Mouse (Mus musculus): Measurements from ENCODE around the gene Snx11.
"Not testable (repeated sequence)": the region's sequence is repeated elsewhere in the genome, so short reads cannot be mapped to it uniquely, and the experiment has no call there.

The Snx11 gene

GRCm38 (mm10) chr11:96776968-96777962, at the start of gene Snx11:
Snx11 (minus strand) TSS chr11:96777559.
- peak; percentile 98 to 99 for DNase-seq (ENCODE audit: low spot score in 2 of 2)

DNA sequence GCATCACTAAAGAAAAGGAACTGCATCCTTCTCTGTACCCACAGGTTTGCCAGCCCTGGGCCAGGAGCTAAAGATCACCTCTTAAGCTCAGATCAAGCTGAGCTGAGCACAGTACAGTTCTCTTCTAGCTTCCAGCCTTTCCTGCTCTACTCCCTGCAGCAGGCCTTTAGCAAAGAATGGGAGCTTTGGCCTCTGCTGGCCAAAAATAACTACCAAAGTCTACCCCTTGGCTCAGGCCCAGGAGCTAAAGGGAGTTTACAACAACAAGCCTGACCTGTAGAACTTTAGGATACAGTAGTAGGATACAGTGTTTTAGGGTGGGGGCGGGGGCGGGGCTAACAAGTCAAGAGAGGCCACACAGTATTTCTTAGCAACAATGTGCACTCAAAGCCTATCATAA, 49.1 kb upstream of the Snx11 start:
- no peak for DNase-seq (ENCODE audit: low spot score in 2 of 2)

- DNase-seq (ENCODE audit: low spot score in 2 of 2), result no peak
Measured at GRCm38 (mm10) chr11:96824783-96825495, 47.6 kb upstream of the Snx11 start.

DNA sequence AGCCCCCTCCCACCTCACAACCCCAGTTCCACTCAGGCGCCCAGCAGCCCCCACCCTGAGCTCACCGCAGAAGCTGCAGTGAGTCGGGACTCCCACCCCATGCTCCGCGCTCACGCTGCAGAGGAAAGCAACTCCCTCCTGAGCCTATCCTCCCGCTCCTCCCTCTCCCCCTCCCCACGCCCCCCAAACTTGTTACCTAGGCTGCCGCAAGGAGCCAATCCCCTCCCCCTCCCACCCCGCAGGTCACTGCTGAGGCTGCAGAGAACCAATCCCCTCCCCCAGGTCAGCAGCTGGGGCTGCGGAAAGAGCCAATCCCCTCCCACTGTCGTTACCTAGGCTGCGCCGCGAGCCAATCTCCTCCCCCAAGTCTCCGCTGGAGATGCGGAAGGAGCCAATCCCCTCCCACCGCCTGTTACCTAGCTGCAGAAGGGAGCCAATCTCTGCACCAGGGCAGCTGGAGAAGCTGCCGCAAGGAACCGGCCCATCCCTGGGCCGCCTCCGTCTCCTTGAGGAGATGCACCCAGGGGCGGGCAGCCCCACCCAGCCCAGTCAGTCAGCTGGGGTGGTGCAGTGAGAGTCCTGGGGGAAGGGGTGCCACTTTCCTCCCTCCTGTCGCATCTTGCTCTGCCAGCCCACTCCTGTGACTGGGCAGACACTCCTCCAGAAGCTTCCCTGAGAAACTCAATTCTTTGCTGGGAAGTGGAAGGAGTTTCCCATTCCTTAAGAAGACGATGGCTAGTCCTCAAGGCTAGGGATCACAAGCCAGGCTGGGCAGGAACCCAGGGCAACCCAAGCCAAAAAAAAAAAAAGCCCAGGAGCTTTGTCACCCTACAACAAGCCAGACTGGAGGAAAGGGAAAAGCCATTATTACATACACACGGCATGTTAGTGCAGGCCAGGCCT, 46.8 kb upstream of the Snx11 start:
- DNase-seq (ENCODE audit: low spot score in 2 of 2), result peak; percentile 80 to 87

DNA sequence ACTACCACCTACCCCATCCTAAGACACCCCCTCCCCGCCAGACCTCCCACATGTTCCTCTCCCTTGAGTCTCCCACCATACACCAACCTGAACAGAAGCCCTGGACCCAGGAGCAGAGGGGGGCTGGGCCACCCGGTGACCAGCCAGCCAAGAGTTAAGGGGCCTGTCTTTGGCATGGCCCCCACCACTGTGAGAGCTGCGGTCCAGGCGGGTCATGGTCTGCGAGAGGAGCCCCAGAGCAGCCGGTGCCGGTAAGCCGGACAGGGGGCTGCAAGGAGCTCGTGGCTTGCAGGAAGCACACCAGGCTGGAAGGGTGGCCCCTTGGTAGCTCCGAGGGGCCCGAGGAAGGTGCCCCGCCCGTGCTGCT, 46.1 kb upstream of the Snx11 start:
- no peak for DNase-seq (ENCODE audit: low spot score in 2 of 2)

DNA sequence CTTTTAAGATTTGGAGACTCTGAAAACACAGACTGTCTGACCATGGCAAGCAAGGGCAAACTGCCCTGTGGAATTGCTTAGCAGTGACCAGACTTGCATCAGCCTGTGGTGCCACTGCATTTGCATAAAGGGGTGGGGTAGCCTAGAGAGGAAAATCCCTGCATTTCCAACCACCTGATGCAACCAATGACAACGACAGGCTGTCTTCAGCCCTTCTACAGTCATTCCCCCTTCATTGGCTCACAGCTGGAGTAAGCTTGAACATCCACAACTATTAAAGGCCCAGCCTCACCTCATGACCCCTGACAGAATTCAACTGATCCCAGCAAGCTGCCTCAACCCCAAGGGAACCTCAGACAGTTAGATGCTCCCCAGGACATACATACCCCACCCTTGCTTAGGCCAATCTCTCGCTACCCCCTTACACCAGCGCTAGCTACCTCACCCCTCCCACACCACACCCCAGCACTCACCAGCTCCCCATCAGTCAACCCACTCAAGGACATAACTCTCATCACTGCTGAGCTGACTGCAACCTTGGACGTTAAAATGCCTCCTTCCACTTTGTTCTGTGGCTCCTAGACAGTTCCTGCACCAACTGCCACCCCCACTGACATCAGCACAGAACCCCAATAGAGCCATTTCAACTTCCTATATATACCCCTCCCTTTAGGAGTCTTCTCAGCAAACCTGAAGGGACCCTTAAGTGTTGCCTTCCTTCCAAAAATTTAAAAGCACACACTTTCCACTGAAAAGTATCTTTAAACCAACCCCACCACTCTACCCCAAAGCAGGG, 45.5 kb upstream of the Snx11 start:
- DNase-seq (ENCODE audit: low spot score in 2 of 2), result no peak

- DNase-seq (ENCODE audit: low spot score in 2 of 2), result no peak
Measured at GRCm38 (mm10) chr11:96821956-96822355, 44.6 kb upstream of the Snx11 start.

- DNase-seq (ENCODE audit: low spot score in 2 of 2), result no peak
Measured at GRCm38 (mm10) chr11:96818128-96818710, 40.9 kb upstream of the Snx11 start.

DNA sequence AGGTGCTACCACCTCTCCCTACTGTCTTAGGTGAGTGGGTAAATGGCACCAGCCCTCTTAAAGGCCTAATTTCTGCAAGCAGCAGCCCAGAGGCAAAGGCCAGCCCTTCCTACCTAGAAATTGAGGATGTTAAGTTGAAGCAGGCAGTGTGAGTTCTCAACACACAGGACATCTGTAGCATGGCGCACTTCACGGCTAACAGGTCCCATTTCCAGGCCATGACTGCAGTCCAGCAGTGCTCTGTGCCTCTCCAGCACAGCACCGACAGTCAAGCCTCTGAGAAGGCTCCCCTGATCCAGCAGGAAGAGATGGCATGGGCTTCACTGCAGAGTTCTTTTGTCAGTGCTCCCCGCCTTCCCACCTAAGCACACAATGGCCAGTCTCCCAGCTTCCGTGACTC, 39.6 kb upstream of the Snx11 start:
- no peak for DNase-seq (ENCODE audit: low spot score in 2 of 2)

GRCm38 (mm10) chr11:96816494-96816893, 39.1 kb upstream of the Snx11 start:
- DNase-seq (ENCODE audit: low spot score in 2 of 2), result no peak

- no peak for DNase-seq (ENCODE audit: low spot score in 2 of 2)
Measured at GRCm38 (mm10) chr11:96815895-96816294, 38.5 kb upstream of the Snx11 start.

GRCm38 (mm10) chr11:96814443-96814842, 37.1 kb upstream of the Snx11 start:
- DNase-seq (ENCODE audit: low spot score in 2 of 2), result no peak

- DNase-seq (ENCODE audit: low spot score in 2 of 2), result no peak
Measured at GRCm38 (mm10) chr11:96813920-96814319, 36.6 kb upstream of the Snx11 start.

GRCm38 (mm10) chr11:96813455-96813854, 36.1 kb upstream of the Snx11 start:
- DNase-seq (ENCODE audit: low spot score in 2 of 2), result no peak

DNA sequence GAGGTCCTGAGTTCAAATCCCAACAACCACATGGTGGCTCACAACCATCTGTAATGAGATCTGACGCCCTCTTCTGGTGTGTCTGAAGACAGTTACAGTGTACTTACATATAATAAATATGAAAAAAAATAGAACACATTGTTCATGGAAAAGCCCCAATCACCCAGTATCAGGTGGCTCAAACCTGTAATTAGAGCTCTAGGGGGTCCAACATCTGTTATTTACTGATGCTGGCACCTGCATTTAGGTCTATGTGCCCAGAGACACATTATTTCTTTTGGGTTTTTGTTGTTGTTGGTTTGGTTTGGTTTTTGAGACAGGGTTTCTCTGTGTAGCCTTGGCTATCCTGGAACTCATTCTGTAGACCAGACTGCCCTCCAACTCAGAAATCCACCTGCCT, 33.8 kb upstream of the Snx11 start:
- not testable (repeated sequence) for DNase-seq (ENCODE audit: low spot score in 2 of 2)

GRCm38 (mm10) chr11:96809562-96810235, 32.3 kb upstream of the Snx11 start:
- DNase-seq (ENCODE audit: low spot score in 2 of 2), result no peak

- no peak for DNase-seq (ENCODE audit: low spot score in 2 of 2)
Measured at GRCm38 (mm10) chr11:96808066-96808465, 30.7 kb upstream of the Snx11 start.

GRCm38 (mm10) chr11:96805606-96806005, 28.2 kb upstream of the Snx11 start:
- no peak for DNase-seq (ENCODE audit: low spot score in 2 of 2)

DNA sequence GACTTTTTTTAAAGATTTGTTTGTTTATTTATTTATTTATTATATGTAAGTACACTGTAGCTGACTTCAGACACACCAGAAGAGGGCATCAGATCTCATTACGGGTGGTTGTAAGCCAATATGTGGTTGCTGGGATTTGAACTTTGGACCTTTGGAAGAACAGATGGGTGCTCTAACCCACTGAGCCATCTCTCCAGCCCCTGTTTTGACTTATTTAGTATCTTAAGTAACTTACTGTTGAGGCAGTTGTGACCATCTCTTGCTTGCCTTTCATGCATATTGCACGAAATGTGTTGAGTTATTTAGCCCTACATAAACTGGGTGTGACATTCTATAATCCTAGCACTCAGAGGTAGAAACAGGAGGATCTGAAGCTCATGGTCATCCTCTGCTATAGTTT, 22.2 kb upstream of the Snx11 start:
- no peak for DNase-seq (ENCODE audit: low spot score in 2 of 2)

GRCm38 (mm10) chr11:96796586-96796985, 19.2 kb upstream of the Snx11 start:
- no peak for DNase-seq (ENCODE audit: low spot score in 2 of 2)
